Mouse (Mus musculus): Measurements from ENCODE around the gene Traf3. TPM values are rescaled to one million over a fixed set of nuclear protein-coding genes. Genes with fewer than 3 reads are reported as not detected.
A peak's percentile ranks its signal among the peaks of the same experiment; 100 is the strongest.

Traf3 gene
- total RNA-seq, 2 experiments from 2014 or later, result 12.0 to 12.6 TPM

DNA sequence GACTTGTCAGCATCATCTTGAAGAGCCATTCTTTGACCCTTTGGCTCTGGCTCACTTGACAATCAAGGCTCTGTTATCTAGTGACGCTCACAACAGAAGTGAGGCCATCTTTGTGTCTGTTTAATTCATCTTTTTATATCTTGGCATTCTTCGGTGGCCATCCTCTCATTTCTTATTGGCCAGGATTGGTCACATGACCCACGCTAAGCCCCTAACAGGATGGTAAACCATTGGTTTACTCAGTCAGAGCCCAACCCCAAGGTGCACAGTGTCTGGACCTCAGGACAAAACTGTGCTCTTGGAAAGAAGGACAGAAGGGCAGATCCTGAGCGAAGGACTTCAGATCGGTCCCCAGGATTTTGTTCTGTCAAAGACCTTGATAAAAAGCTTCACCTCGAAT lies 13.6 kb upstream of the Traf3 start:
- intact Hi-C loops (cut with DNase I), result no loop called here
- DNase-seq, result no peak

DNA sequence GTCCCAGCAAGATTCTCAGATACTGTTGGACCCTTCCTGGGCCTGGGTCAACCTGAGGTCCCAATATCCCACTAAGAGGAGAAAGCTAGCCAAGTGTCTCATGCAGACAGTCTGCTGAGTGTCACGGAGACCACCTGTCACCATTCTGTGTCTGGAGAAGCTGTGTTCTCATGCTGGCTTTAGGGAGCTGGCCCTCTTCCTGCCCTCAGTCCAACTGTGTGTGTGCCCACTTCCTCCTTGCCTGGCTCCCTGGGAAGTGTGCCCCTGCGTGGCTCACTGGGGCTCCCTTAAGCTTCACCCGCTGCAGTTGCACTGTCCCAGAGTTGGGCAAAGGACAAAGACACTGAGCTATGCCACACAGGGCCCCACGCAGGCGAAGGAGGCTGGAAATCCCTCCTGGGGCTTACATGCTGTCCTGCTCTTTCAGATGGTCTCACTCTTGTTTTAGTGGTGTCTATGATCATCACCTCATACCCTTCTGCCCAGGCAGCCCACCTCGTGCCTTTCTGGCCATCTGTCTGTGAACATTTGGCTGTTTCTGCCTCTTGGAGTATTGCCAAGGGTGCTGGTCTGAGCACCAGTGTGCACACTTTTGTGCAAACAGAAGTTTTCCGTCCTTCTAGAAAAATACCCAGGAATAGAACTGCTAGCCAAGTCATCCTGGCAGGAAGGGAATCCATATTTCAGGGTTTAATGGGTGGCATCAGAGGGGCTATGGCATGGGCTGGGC lies 13.0 kb upstream of the Traf3 start:
- DNase-seq, result no peak
- intact Hi-C loops (cut with DNase I), result no loop called here

DNA sequence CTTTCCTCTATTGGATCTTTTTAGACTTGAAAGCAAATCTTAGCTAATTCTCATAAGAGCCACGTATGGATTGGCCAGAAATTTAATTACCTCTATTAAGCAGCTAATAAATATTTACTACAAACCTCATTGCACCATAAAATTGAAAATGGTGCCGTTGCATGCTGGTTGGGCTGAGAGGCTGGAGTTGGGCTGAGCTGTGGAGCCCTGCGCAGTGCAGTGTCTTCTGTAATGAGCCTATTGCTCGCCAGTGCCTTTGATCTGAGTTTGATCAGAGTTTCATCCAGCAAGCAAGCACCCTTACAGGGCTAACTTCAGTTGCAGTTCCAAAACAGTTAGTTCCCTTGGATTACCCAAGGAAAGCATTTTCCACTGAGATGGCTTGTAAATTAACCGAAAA lies 12.2 kb upstream of the Traf3 start:
- intact Hi-C loops (cut with DNase I), result no loop called here
- no peak for DNase-seq

DNA sequence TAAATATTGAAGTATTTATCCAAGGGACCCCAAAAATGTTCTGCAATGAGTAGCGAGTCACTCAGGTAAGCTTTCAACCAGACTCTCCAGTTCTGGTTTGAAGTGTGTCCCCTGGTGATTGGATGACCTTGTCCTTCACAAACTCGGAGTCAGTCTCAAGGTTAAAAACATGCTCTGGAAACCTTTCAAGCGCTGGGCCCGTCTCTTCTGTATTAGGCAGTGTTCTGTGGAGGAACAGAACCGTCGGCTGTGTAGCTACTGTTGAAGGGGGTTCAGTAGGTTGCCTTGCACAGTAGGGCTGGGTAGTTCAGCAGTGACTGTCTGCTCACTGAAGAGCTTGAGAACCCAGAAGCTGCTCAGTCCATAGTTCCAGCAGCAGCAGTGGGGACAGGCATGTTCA lies 11.5 kb upstream of the Traf3 start:
- DNase-seq, result no peak
- intact Hi-C loops (cut with DNase I), result no loop called here

DNA sequence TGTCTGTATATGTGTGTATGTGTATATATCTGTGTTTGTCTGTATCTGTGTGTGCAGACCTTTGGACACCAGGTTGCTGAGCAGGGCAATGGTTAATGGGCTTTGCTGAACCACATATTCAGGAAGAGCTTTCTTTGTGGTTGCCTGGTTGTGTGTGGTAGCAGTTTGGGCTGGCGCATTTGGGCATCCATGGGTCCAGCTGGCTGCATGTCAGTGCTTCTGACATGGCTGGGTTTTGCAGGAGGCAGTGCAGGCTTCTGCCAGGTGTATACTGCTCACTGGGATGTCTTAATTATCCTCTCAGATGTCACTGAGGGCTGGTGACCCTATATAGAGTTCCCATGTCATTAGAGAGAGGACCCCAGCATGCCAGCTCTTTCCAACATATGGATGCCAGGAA lies 10.4 kb upstream of the Traf3 start:
- DNase-seq, result no peak
- intact Hi-C loops (cut with DNase I), result no loop called here

DNA sequence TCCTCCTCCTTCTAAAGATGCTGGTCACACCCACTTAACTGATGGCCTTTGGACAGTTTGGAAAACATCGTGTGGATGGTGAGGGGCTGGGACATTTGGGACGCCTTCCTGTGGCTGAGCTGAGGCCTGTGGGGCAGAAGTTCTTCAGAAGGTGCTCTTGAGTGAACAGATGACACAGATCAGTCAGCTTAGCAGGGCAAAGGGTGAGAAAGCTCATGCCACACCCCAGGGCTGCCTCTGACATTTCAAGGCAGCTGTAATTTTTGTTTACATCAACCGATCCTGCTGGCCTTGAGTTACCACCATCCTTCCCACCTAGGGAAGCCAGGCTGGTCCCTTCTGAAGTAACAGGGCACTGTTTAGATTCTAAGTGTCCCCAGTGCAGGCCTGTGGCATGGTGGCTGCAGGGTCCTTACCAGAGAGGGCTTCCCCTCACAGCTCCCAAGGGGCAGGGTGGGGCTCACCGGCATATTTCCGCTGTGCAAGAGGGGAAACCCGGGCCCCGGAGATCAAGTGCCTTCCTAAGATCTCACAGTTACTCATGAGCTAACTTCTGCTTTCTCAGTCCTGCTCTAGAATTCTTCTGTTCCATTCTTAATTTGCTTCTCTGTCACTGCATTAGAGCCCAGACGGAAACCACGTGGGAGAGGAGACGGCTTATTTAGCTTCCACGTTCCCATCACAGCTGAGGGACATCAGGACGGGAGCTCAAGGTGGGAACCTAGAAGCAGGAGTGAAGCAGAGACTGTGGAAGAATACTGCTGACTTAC lies 6.3 kb upstream of the Traf3 start:
- peak; percentile 31 to 32 for DNase-seq
- intact Hi-C loops (cut with DNase I), result no loop called here

DNA sequence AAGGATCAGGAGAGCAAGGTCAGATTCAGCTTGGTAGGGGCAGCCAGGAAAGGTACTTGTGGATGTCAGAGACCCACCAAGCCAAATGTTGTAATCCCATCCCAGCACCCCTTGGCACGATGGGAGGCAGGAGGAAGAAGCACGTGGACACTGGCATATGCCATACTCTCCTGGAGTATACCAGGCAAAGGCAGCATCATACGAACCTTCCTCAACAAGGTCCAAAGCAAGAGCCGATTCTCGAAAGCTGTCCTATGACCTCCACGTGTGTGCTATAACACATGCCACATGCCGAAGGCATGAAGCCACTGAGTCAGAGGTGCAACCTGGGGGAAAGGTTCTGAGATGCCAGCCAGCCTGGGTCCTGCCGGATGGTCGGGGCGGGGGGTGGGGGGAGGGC lies 5.3 kb upstream of the Traf3 start:
- intact Hi-C loops (cut with DNase I), result no loop called here
- DNase-seq, result no peak

DNA sequence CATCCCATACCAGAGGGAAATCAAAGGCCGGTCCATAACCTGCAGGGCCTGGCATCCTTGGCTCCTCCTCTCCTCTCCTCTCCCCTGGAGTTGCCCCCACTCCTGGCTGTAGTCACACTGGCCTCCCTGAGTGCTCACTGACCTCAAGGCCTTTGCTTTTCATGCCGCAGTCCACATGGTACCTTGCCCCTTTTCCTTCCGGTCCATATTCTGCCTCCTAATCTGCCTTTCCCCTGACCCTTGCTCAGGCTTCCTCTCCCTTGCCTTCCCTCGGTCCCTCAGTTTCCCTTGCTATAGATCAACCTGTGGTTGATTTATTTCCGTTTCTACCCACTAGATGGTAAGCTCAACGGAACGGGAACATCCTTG lies 4.2 kb upstream of the Traf3 start:
- intact Hi-C loops (cut with DNase I), result no loop called here

DNA sequence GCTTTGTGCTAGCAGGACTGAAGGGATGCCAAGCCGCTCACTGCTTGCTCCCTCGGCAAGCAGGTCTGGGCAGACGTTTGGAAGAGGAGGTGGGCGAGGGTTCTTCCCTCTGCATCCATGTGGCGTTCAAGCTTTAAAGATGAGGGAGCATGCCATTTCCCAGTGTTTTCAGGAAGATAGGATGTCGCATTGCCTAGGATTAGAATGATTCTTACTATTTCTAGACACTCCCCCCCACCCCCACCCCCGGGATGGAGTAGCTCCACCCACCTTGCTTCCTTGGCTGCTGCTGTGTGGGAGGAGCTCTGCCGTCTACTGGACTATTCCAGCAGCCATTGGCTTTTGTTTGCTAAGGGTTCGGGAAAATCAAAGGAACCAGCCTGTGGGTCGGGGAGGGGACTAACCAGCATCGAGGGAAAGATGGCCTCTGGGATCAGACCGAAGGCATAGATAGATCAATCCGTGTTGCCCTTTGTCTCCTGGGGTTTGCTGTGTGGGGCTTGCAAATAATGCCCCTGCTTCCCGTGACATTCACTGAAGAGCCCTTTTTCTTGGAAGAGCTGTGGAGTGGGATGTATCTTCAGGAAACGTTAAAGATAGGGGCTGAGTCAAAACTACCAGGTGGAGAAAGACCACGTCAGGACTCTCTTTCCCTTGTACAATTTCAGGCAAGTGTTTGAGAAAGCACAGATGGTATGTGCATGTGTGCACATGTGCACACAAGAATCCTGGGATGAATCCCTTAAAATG lies 3.7 kb upstream of the Traf3 start:
- intact Hi-C loops (cut with DNase I), result no loop called here
- DNase-seq, result peak; percentile 18 to 27

More for the DNA sequence above, 4.2 kb upstream of the Traf3 start:
- no peak for DNase-seq

DNA sequence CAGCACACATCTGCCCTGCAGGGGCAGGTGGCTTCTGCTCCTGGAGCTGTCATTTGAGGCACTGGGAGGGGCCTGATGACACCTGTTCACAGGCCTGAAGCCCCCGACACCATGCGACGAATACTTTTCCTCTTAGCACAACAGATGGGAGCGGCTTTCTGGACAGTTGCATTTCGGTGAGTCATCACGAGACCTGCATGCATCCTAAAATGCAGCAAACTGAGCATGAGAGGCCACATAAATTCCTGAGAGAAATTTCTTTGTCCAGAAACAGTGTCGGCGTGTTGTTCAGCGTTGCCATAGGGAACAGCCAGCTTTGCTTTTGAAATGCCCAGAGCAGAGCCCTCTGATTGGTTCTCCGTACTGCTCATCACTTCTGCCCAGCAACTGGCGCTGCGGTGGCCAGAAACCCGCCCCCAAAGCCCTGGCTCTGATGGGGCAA lies 1.8 kb upstream of the Traf3 start:
- peak; percentile 83 to 88 for DNase-seq
- intact Hi-C loops (cut with DNase I), result no loop called here

DNA sequence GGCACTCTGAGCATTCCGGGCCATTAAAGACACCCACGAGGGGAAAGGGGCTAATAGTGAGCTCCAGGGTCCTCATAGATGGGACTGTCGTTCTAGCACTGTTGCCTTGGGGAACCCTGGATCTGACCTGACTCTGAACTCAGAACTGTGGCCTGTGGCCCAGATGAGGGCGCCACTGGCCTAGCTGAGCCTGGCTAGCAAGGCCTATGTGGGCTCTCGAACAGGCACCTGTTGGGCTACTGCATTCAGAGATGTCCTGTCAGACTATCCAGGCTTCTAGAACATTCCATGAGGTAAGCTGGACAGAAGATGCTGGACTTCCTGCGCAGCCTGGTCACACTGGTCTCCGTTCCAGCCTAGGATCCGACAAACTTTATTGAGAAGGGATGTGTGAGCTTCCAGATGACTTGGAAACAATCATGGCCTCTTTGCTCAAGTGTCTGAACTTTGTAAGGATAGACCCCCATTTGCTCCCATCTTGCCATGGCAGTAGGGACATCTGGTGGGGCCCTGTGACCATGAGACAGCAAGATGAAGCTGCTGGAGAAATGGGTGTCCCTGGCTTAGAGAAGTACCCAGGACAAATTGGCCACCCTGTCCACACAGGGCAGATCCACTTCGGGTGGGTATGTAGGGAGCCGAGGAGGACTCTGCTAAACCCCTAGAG lies 891 bp upstream of the Traf3 start:
- intact Hi-C loops (cut with DNase I), result no loop called here
- peak; percentile 38 to 39 for DNase-seq

DNA sequence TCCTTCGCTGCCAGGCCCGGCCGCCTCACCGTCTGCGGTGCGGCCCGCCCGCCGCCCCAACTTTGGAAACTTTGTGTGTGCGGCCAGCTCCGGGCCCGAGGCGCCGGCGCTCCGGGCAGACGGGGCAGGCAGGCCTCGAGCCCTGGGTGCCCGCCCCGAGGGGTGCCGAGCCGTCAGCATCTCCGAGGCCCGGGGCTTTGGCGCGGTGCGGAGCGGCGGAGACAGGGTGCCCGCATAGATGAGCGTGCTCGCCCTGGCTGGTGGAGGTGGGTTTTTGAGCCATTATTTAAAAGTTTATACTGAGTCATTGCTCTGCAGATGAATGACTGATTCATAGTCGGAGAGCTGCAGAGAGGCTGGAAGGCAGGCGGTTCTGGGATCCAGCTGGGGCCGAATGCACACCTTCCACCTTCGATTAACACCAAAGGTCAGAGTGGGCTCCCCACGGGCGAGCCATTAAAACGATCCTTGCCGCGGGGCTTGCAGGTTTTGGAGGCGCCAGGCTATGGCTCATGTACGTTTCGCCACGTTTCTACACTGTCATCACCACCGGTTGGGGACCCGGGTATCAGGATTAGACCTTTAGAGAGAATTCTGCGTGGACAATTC lies 615 bp downstream of the Traf3 start:
- intact Hi-C loops (cut with DNase I), result no loop called here
- peak; percentile 33 to 45 for DNase-seq

DNA sequence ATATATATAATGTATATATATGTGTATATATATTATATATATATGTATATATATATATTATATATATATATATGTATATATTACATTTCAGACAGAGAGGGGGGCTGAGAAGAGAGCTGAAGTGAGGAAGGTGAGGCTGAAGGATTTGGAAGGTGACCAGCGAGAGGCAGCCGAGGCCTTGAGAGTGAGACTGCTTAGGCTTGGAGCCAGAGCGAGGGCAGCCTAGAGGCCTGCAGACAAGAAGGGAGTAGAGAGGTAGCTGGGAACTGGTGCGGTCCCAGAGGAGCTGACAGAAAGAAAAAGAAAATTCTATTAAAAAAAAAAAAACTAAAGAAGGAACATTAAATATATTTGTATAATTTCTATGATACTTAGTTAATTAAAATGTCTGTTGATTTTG lies 2.7 kb downstream of the Traf3 start:
- intact Hi-C loops (cut with DNase I), result no loop called here
- no peak for DNase-seq

DNA sequence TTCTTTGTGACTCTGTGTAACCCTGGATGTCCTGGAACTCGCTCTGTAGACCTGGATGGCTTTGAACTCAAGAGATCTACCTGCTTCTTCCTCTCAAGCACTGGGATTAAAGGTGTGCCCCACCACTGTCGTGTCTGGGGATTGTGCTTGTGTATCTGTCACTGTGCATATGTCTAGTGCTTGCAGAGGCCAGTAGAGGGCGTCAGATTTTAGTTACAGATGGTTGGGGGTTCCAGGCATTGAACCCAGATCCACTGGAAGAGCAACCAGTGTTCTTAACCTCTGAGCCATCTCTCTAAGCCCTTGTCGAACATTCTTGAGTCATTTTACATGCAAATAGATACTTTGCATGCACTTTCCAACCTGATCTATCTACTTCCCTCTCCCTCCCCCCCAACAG lies 12.6 kb downstream of the Traf3 start:
- intact Hi-C loops (cut with DNase I), result no loop called here
- DNase-seq, result no peak

DNA sequence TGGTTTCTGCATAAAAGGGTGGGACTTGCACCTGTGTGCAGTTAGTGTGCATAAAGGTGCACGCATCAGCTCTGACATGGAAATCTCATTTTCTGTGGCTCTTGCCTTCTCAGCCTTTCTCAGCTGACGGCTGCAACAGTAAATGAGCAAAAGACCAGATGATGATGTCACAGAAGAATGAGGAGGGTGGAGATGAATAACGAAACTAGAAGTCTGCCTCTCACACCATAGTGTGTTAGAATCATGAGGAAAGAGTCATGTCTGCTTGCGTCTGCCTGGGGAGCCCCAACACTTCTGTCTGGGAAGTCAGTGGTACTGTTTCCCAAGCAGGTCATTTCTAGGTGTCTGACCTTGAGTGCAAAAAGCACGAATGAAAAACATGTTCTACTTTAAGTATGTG lies 15.7 kb downstream of the Traf3 start:
- DNase-seq, result no peak
- intact Hi-C loops (cut with DNase I), result no loop called here

DNA sequence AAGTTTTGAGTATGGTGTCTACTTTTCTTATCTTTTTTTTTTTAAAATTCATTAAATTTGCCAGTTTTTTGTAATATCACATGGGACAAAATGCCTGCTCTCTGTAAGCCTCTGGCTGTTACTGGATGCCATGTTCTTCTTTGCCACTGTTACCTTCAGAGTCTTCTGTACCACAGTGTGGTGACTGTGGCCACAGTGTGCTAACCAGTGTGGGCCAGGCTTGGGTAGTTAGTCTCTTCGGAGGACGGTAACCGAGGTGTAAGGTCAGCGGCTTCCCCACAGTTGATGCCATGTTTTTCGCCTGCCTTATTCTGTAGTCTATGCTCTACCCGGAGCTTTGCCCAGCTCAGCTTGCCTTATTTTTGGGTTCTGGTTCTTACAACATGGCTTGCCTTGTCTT lies 16.2 kb downstream of the Traf3 start:
- intact Hi-C loops (cut with DNase I), result no loop called here
- DNase-seq, result no peak

DNA sequence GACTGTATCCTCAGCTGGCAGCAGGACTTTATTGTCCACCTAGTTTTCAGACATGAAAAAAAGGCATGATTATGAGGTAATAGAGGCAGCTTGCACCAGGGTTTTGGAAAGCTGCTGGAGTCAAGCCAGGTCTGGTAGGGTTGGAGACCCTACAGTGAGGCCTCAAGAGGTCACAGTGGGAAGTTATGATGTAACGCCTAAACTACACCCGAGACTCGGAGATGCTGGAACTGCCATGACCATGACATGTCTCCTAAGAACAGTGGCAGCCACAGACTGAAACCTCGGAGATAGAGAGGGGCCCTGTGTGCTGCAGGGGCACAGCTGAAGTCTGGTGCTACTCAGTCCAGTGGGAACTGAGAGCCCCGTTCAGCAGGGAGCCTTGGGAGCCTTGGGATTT lies 18.3 kb downstream of the Traf3 start, which contains the start of gene 4930595D18Rik:
Gene 4930595D18Rik, minus strand, starts transcription at position 16 of the 400 bp plus-strand sequence.
- no peak for DNase-seq
- intact Hi-C loops (cut with DNase I), result no loop called here

DNA sequence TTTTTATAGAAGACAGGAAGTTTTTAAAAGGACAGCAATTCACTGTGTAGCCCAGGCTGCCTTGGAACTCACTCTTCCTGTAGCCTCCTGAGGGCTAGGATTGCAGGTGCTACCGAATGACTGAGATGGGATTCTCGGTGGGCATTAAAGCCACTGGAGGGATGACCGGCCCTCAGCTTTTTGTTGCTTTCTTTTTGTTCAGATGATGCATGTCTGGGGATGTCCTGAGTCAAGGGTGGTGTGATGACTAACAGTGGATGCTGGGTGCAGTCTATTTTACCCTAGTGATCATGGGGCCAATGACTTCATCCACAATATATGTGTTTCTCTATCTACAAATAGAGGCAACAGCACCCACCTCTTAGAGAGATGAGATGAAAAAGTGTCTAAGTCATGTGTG lies 20.8 kb downstream of the Traf3 start:
- intact Hi-C loops (cut with DNase I), result no loop called here
- DNase-seq, result no peak

DNA sequence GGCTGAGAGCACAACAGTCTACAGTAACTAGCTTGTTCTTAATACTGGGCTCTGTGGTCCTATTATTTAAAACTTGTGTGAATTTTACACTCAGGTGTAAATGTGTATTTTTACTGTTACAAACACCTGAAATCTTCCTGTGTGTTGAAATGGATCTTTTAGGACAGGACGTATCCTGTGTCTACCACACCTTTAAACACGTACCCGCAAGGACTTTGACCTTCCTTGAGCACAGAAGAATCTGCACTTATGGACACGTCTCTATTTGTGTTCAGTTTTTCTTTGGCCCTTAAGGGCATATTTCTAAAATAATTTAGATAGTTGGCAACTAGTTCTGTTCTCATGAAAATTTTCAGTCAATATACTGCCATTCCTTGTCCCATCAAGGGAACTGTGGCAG lies 22.1 kb downstream of the Traf3 start:
- intact Hi-C loops (cut with DNase I), result no loop called here
- DNase-seq, result no peak

DNA sequence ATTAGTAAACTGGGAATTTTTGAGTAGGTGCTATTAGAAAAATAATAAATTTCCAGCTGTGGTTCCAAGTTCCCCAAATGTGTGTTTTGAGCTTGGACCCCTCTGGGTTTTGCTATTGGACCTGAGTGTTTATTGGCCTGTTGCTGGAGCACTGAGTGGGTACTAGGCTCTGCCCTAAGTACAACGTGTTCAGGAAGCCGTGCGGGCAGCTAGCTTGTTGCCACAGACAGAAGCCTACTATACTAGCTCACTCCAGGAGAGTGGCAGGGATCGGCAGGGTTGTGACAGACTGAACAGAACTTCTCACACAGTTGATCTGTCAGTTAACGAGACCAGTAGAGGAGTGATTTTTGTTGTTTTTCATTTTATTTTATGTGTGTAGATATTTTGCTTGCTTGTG lies 24.2 kb downstream of the Traf3 start:
- intact Hi-C loops (cut with DNase I), result no loop called here

DNA sequence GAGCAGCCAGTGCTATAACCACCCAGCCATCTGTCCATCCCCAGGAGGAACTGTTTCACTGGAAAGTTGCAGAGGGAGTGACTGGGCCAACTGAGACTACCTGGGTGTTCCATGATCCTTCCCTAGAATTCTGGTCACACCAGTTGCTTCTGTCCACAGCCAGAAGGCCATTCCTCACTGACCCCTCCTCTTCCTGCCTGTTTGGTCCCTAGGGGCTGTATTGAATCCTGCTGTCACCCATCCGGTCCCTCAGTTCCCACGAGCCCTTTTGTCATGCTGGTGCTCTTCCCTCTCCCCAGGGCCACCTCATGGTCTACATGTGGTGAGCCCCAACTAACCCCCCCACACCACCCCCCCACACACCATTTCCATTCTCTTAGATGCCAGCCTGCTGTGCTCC lies 24.7 kb downstream of the Traf3 start:
- no peak for DNase-seq
- intact Hi-C loops (cut with DNase I), result no loop called here

More for the DNA sequence above, 24.2 kb downstream of the Traf3 start:
- DNase-seq, result no peak

All from heart, postnatal 36 days (tissue).